In genomic region chr10:109788728-109789127, GRCm38 (mm10) we compare ENCODE assay signal across 28 mouse cellular contexts.
"Had no signal": no experiment of that assay in that cellular context is flagged by ENCODE, and none has a peak within 500 bp of the region (broad histone marks: within the 10 kb centered on the region; RNA-seq: fewer than 3 reads in every experiment).

No protein-coding gene starts in this region.

- H3K4me1 ChIP-seq: heart, embryonic 13.5 days; heart, embryonic 15.5 days; hindbrain, embryonic 13.5 days; hindbrain, embryonic 15.5 days; kidney, embryonic 15.5 days; limb, embryonic 10.5 days; limb, embryonic 12.5 days; liver, embryonic 13.5 days; liver, embryonic 15.5 days had no signal

- H3K4me3 ChIP-seq: heart, adult 2 months; heart, embryonic 13.5 days; heart, embryonic 15.5 days; hindbrain, embryonic 13.5 days; hindbrain, embryonic 15.5 days; kidney, embryonic 15.5 days; limb, embryonic 10.5 days; limb, embryonic 12.5 days; liver, embryonic 13.5 days; liver, embryonic 15.5 days had no signal

- ATAC-seq: hindbrain, postnatal 0 days; intestine, embryonic 16.5 days had no signal

- H3K27ac ChIP-seq: heart, adult 2 months; heart, embryonic 13.5 days; heart, embryonic 15.5 days; hindbrain, embryonic 13.5 days; hindbrain, embryonic 15.5 days; hindbrain, postnatal 0 days; kidney, embryonic 15.5 days; kidney, postnatal 0 days; limb, embryonic 10.5 days; limb, embryonic 12.5 days; liver, embryonic 13.5 days; liver, embryonic 15.5 days had no signal

- H3K9ac ChIP-seq: heart, embryonic 13.5 days; heart, embryonic 15.5 days; hindbrain, embryonic 13.5 days; hindbrain, embryonic 15.5 days; kidney, embryonic 15.5 days; limb, embryonic 12.5 days; liver, embryonic 13.5 days; liver, embryonic 15.5 days had no signal

- H3K9me3 ChIP-seq: heart, embryonic 13.5 days; heart, embryonic 15.5 days; hindbrain, embryonic 13.5 days; hindbrain, embryonic 15.5 days; kidney, embryonic 15.5 days; limb, embryonic 10.5 days; limb, embryonic 12.5 days; liver, embryonic 13.5 days; liver, embryonic 15.5 days had no signal

- DNase-seq: gastrocnemius, postnatal 14 days; gastrocnemius, postnatal 36 days; heart, adult 11 months; heart, adult 2 months; heart, postnatal 14 days; heart, postnatal 36 days; kidney, adult 11 months; kidney, adult 2 months; kidney, adult 9 months; kidney, postnatal 14 days; kidney, postnatal 36 days; layer of hippocampus, adult 9-11 months; layer of hippocampus, postnatal 36 days; liver; liver, embryonic 13.5 days had no signal

- H3K27me3 ChIP-seq: heart, embryonic 13.5 days; heart, embryonic 15.5 days; hindbrain, embryonic 13.5 days; hindbrain, embryonic 15.5 days; kidney, embryonic 15.5 days; limb, embryonic 12.5 days; liver, embryonic 13.5 days; liver, embryonic 15.5 days had no signal

- H3K36me3 ChIP-seq: heart, embryonic 13.5 days; heart, embryonic 15.5 days; hindbrain, embryonic 13.5 days; hindbrain, embryonic 15.5 days; kidney, embryonic 15.5 days; limb, embryonic 10.5 days; limb, embryonic 12.5 days; liver, embryonic 13.5 days; liver, embryonic 15.5 days had no signal

- H3K4me2 ChIP-seq: heart, embryonic 11.5 days; heart, embryonic 13.5 days; heart, embryonic 15.5 days; hindbrain, embryonic 13.5 days; hindbrain, embryonic 15.5 days; kidney, embryonic 15.5 days; limb, embryonic 12.5 days; liver, embryonic 11.5 days; liver, embryonic 13.5 days; liver, embryonic 15.5 days had no signal
